Mouse (Mus musculus): ENCODE data around the gene Hspb9. TPM values are rescaled to one million over a fixed set of nuclear protein-coding genes. Genes with fewer than 3 reads are reported as not detected.
A peak's percentile ranks its signal among the peaks of the same experiment; 100 is the strongest.

Hspb9 gene
- polyA plus RNA-seq, 1 experiment from 2014 or later, result not detected

DNA sequence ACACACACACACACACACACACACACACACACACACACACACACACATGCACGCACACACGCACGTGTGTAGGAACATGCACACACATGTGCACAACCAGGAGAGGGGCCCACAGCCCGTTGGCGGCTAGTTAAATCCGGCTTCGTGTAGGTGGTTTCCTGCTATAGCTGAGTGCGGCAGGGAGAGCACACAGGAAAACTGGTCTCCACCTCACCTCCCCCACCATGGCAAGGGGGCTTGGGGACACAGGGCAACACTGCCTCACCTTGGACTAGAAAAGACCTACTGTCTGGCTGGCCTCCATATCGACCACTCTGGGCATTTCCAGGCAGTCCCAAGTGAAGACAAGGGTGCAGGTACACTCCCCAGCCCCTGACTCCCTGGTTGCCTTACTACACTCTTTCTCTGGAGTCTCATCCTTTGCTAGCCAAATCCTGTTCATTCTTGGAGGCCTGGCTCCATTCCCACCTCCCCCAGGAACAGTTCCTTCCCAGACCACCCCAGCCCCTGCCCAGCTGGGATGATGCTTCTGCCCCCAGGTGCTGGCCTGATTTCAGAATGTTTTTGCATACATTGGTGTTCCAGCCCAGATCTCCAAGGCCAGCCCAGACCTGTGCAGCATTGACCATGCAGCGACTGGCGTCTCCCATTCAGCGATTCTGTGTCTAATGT is 40.5 kb downstream of the Hspb9 start:
- Histone ChIP-seq H3K27me3 (replicated peaks) (peaks cover 19% of the 10 kb centered on the region), H3K9me3 (no peaks in the 10 kb centered on the region), H3K4me1 (peaks cover 6% of the 10 kb centered on the region; the same call in 1 of the 2 replicates), H3K27ac (no peak overlapping the region), H3K36me3 (peaks cover 9% of the 10 kb centered on the region), H3K4me3 (no peak overlapping the region), H3K9ac (no peak overlapping the region), H3K4me2 (replicated peaks) (no peak overlapping the region)
- no peak for ATAC-seq (ENCODE audit: low FRiP score, low read depth)
- 91% methylated on average over 11 of the region's 12 CpGs for WGBS

DNA sequence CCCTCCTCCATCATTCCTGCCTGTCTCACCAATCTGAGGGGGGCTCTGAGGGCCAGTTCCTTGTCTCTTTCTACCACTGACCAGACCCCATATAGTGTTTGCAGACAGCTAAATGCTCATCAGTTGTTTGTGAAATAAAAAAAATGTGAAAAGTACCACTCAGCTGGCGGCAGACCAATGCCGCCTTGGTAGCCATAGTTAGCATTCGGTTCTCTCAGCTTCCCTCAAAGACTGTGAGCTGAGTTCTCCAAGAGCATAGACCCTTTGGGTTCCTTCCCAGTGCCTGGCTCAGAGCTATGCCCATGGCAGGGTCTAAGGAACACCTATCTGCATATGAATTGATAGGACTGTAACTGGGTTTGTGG is 41.0 kb downstream of the Hspb9 start:
- no peak overlapping the region for H3K27ac ChIP-seq
- H3K4me3 ChIP-seq, result no peak overlapping the region
- H3K27me3 ChIP-seq (replicated peaks), result peaks cover 19% of the 10 kb centered on the region
- no peak for ATAC-seq (ENCODE audit: low FRiP score, low read depth)
- no peak overlapping the region for H3K9ac ChIP-seq
- peaks cover 11% of the 10 kb centered on the region for H3K4me1 ChIP-seq
- H3K9me3 ChIP-seq, result no peaks in the 10 kb centered on the region
- 91% methylated on average over 3 of the region's 3 CpGs for WGBS
- H3K4me2 ChIP-seq (replicated peaks), result no peak overlapping the region
- H3K36me3 ChIP-seq, result peaks cover 4% of the 10 kb centered on the region

DNA sequence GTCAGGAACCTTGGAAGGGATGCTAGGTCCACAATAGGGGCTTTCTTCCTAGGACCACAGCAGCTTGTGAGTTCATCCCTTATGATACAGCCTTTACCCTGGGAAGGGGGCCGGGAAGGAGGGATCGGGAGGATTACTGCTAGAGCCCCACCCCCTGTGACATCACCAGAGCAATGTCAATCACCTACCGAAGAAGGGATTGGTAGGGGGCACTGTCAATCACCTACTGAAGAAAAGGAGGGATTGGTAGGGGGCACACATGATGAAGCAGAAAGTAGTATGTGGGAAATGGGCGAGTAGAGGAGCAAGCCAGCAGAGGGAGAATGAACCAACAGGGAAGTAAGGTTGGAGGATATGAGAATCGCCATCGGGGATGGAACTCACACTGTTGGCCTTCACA is 42.8 kb downstream of the Hspb9 start:
- no peak overlapping the region for H3K9ac ChIP-seq
- peaks cover 4% of the 10 kb centered on the region for H3K36me3 ChIP-seq
- H3K4me1 ChIP-seq, result peaks cover 13% of the 10 kb centered on the region
- no peak overlapping the region for H3K4me3 ChIP-seq
- 67% methylated on average over 6 of the region's 6 CpGs for WGBS
- H3K27me3 ChIP-seq (replicated peaks), result peaks cover 29% of the 10 kb centered on the region
- no peak for ATAC-seq (ENCODE audit: low FRiP score, low read depth)
- H3K4me2 ChIP-seq (replicated peaks), result no peak overlapping the region
- H3K27ac ChIP-seq, result no peak overlapping the region
- H3K9me3 ChIP-seq, result no peaks in the 10 kb centered on the region

DNA sequence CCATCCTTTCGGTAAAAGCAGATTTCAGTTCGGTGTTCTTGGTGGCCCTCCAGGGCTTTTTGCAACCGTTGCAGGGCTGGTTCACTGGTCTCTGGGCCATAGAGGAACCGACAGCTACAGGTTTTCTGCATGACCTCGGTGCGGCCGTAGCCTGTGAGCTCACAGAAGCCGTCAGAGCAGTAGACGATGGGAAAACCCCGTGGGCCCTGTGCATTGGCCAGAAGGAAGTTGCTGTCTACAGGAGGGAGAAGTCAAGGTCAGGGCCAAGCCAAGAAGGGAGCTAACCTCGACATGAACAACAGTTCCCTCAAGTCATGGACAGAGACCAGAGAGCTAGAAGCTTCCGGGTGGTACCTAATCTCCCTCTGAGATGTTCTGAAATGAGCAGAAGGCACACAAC is 43.9 kb downstream of the Hspb9 start:
- H3K4me1 ChIP-seq, result peaks cover 14% of the 10 kb centered on the region
- H3K9me3 ChIP-seq, result no peaks in the 10 kb centered on the region
- peaks cover 36% of the 10 kb centered on the region for H3K27me3 ChIP-seq (replicated peaks)
- peaks cover 4% of the 10 kb centered on the region for H3K36me3 ChIP-seq
- H3K27ac ChIP-seq, result no peak overlapping the region
- no peak overlapping the region for H3K9ac ChIP-seq
- no peak overlapping the region for H3K4me3 ChIP-seq
- no peak overlapping the region for H3K4me2 ChIP-seq (replicated peaks)
- no peak for ATAC-seq (ENCODE audit: low FRiP score, low read depth)
- WGBS, result 93% methylated on average over 12 of the region's 12 CpGs

DNA sequence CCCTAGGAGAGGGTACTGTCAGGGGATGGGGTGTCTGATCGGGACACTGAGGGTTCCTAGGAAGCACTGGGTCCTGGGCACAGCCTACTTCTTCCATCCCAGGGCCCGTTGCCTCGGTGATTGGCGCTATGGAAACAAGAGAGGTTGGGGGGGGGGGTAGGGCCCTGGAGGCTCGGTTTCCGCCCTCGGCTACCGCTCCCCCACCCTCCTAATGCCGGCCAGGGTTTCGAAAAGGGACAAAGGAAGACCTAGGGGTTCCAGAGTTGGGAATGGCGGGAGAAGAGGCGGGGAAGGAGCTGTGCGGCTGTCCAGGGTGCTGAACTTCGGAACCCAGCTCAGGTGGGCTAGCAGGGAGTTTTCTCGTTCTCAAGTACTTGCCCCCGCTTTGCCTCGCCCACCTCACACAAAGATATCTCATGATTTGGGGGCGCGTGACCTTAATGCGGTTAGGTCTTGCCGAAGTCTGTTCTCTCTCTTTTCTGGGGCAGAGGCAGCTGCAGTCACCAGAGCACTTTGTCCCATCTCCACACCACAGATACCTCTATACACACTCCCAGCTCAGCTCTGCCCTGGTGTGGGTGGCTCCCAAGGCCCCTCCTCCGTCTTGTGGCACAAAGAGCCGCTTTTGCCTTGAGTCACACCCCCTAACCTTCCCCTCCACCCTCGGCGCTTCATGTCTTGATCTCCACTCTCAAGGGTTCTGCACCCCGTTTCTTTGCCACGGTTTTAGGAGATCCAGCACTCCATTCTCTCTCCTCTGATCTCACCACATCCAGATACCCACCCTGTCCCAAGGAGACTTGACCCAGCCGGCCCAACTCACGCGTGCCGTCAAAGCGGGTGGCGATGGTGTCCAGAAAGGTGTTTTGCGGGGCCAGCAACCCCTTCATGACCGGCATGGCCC is 45.3 kb downstream of the Hspb9 start:
- Histone ChIP-seq H3K4me3 (peak overlapping the region; percentile 43), H3K9ac (peak overlapping the region; percentile 61), H3K4me1 (peaks cover 14% of the 10 kb centered on the region), H3K4me2 (replicated peaks) (peak overlapping the region; percentile 81), H3K27me3 (replicated peaks) (peaks cover 38% of the 10 kb centered on the region), H3K36me3 (peaks cover 4% of the 10 kb centered on the region), H3K9me3 (no peaks in the 10 kb centered on the region), H3K27ac (no peak overlapping the region)
- ATAC-seq (ENCODE audit: low FRiP score, low read depth), result peak; percentile 44; the same call in 1 of the 2 replicates
- 1% methylated on average over 35 of the region's 35 CpGs for WGBS

DNA sequence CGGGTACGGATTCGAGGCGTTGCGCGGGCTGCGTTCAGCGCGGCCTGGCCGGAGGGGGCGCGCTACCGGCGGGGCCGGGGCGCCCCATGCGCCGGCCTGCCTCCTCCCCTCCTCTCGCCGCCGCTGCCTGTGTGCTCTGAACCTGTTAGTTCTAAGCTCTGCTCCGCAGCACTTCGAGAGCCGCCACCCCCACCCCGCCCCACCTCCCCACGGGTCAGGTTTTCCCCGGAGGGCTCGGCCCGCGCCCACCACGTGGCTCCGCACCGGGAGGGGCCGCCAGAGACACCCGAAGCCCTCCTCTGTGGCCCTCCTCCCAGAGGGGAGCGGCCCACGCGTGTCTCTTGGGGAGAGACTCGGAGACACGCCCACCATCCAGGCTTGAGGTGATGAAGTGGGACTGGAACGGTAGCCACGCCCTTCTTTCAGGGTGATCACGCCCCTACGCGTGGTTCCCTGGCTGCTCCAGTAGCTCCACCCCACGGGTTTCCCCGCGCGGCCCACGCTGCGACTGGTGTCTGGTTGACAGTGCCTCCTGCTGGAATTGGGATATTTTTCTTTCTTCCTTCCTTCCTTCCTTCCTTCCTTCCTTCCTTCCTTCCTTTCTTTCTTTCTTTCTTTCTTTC is 46.1 kb downstream of the Hspb9 start, which contains the start of gene Kcnh4:
TSS of gene Kcnh4 (minus strand) at position 332 of the 623 bp plus-strand sequence.
- no peak within 1 kb of the TSS for H3K27ac ChIP-seq

DNA sequence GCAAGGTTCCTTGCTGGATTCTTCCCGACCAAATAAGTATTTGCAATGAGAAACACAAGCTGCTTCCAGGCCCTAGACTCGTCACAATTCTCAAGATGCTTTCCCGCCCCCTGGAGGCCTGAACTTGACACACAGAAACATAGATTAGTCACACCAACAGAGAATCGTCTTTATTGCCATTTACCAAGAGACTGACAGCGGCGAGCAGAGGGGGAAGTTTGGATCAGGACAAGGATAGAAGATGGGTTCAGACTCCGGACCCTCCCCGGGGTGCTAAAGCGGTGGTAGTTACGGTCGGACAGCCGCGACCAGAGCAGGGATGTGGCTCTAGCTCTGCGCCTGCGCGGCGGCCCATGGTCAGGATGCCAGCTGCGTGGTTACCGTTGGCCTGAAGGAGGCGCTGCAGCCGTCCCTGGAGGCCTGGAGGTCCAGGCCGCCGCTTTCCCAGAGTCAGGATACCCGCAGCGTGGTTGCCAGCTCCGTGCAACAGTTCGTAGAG is 47.9 kb downstream of the Hspb9 start:
- under 1% methylated on average over 27 of the region's 27 CpGs for WGBS
- Histone ChIP-seq H3K9ac (peak overlapping the region; percentile 53; the same call in 1 of the 2 replicates), H3K4me1 (peaks cover 14% of the 10 kb centered on the region), H3K4me3 (peak overlapping the region; percentile 38), H3K4me2 (replicated peaks) (peak overlapping the region; percentile 73), H3K27me3 (replicated peaks) (peaks cover 35% of the 10 kb centered on the region), H3K36me3 (no peaks in the 10 kb centered on the region; the same call in 1 of the 2 replicates), H3K9me3 (no peaks in the 10 kb centered on the region), H3K27ac (no peak overlapping the region)
- peak; percentile 70 for ATAC-seq (ENCODE audit: low FRiP score, low read depth)

More for the DNA sequence above, 46.1 kb downstream of the Hspb9 start, which contains the start of gene Kcnh4:
- peaks cover 35% of the 10 kb centered on the region for H3K27me3 ChIP-seq (replicated peaks)
- H3K4me1 ChIP-seq, result peaks cover 14% of the 10 kb centered on the region
- H3K4me3 ChIP-seq, result peak within 1 kb of the TSS; percentile 43
- peak within 1 kb of the TSS; percentile 61 for H3K9ac ChIP-seq
- peaks cover 4% of the 10 kb centered on the region for H3K36me3 ChIP-seq
- peak within 1 kb of the TSS; percentile 81 for H3K4me2 ChIP-seq (replicated peaks)
- no peaks in the 10 kb centered on the region for H3K9me3 ChIP-seq
- under 1% methylated on average over 50 of the region's 51 CpGs for whole genome bisulfite sequencing
- peak; percentile 36; the same call in 1 of the 2 replicates for ATAC-seq (ENCODE audit: low FRiP score, low read depth)

DNA sequence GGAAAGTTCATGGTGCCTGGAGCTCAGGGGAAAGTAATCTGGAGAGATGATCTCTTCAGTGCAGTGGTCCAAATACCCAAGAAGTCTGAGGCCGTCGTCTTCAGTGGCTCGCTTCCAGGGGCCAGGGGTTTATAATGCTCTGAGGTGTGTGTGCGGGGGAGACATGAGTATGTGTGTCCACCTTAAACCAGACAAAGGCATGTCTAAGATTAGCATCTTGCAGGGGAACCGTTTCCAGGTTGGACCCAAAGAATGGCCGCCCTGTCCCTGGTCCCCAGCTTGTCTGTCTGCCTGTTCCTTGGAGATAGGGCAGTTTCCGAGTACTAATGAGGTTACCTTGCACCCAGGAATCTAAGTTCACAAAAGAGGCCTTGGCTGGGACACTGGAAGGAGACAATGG is 49.2 kb downstream of the Hspb9 start, which contains the start of gene Hcrt:
TSS of gene Hcrt (minus strand) at position 101 of the 400 bp plus-strand sequence.
- Histone ChIP-seq H3K9ac (peak within 1 kb of the TSS; percentile 53; the same call in 1 of the 2 replicates), H3K4me3 (peak within 1 kb of the TSS; percentile 38), H3K27ac (no peak within 1 kb of the TSS), H3K4me2 (replicated peaks) (peak within 1 kb of the TSS; percentile 73), H3K9me3 (no peaks in the 10 kb centered on the region), H3K36me3 (no peaks in the 10 kb centered on the region), H3K4me1 (peaks cover 14% of the 10 kb centered on the region), H3K27me3 (replicated peaks) (peaks cover 35% of the 10 kb centered on the region)
- 86% methylated on average over 7 of the region's 7 CpGs for WGBS
- no peak for ATAC-seq (ENCODE audit: low FRiP score, low read depth)

Other genes starting within 250 kb of the Hspb9 start
- gene Klhl11, start 241.1 kb upstream of the Hspb9 start, polyA plus RNA-seq (2016; fragmentation: Nextera tagmentation; extraction: Ambion mirVana), result 12.3 and 12.4 TPM in 2 replicates
- gene Acly, start 185.8 kb upstream of the Hspb9 start, polyA plus RNA-seq (2016; fragmentation: Nextera tagmentation; extraction: Ambion mirVana), result 356 and 377 TPM in 2 replicates
- gene Ttc25, start 168.2 kb upstream of the Hspb9 start, polyA plus RNA-seq (2016; fragmentation: Nextera tagmentation; extraction: Ambion mirVana), result 1.5 and 1.6 TPM in 2 replicates
- gene Cnp, start 138.9 kb upstream of the Hspb9 start, polyA plus RNA-seq (2016; fragmentation: Nextera tagmentation; extraction: Ambion mirVana), result 33.2 and 33.6 TPM in 2 replicates
- 101 and 106 TPM in 2 replicates for gene Nkiras2, start 94.6 kb upstream of the Hspb9 start, polyA plus RNA-seq (2016; fragmentation: Nextera tagmentation; extraction: Ambion mirVana)
- gene Dnajc7, start 93.7 kb upstream of the Hspb9 start, polyA plus RNA-seq (2016; fragmentation: Nextera tagmentation; extraction: Ambion mirVana), result 298 and 311 TPM in 2 replicates
- 0.20 and 0.27 TPM in 2 replicates for gene Zfp385c, start 21.4 kb upstream of the Hspb9 start, polyA plus RNA-seq (2016; fragmentation: Nextera tagmentation; extraction: Ambion mirVana)
- gene Dhx58, start 9.6 kb upstream of the Hspb9 start, polyA plus RNA-seq (2016; fragmentation: Nextera tagmentation; extraction: Ambion mirVana), result 2.4 and 2.5 TPM in 2 replicates
- 61.3 and 64.7 TPM in 2 replicates for gene Kat2a, start 1.4 kb upstream of the Hspb9 start, polyA plus RNA-seq (2016; fragmentation: Nextera tagmentation; extraction: Ambion mirVana)
- 23.7 and 33.1 TPM in 2 replicates for gene Rab5c, start 24.4 kb downstream of the Hspb9 start, polyA plus RNA-seq (2016; fragmentation: Nextera tagmentation; extraction: Ambion mirVana)
- gene Kcnh4, start 46.1 kb downstream of the Hspb9 start, polyA plus RNA-seq (2016; fragmentation: Nextera tagmentation; extraction: Ambion mirVana), result 4.4 and 4.5 TPM in 2 replicates
- gene Hcrt, start 49.1 kb downstream of the Hspb9 start, polyA plus RNA-seq (2016; fragmentation: Nextera tagmentation; extraction: Ambion mirVana), result 0.38 TPM in 1 of 2 replicates, not detected in the other
- 3.3 and 4.4 TPM in 2 replicates for gene Ghdc, start 57.1 kb downstream of the Hspb9 start, polyA plus RNA-seq (2016; fragmentation: Nextera tagmentation; extraction: Ambion mirVana)
- 18.2 and 19.6 TPM in 2 replicates for gene Stat5b, start 136.9 kb downstream of the Hspb9 start, polyA plus RNA-seq (2016; fragmentation: Nextera tagmentation; extraction: Ambion mirVana)
- 1.7 and 1.9 TPM in 2 replicates for gene Stat5a, start 145.5 kb downstream of the Hspb9 start, polyA plus RNA-seq (2016; fragmentation: Nextera tagmentation; extraction: Ambion mirVana)
- 58.8 and 66.9 TPM in 2 replicates for gene Stat3, start 225.7 kb downstream of the Hspb9 start, polyA plus RNA-seq (2016; fragmentation: Nextera tagmentation; extraction: Ambion mirVana)

Measured in neural tube, embryonic 12.5 days (tissue).